Mouse (Mus musculus): ENCODE data around the gene Iqgap1.

GRCm38 (mm10) chr7:80747371-80747770 lies 78.4 kb downstream of the Iqgap1 start:
- TF ChIP-seq POLR2A (IDR thresholded peaks at IDR 0.05; ENCODE audit: control insufficient read depth, low read depth, low read length) (no peak), CTCF (IDR thresholded peaks at IDR 0.05; ENCODE audit: control insufficient read depth, insufficient read depth, insufficient replicate concordance, low read depth, low read length) (no peak)

Data from testis, adult 2 months (tissue).